Mouse (Mus musculus): ENCODE measurements around the gene Fam117b. TPM values are rescaled to one million over a fixed set of nuclear protein-coding genes. Genes with fewer than 3 reads are reported as not detected.

Gene Fam117b
- polyA plus RNA-seq, 1 experiment = 5.8 TPM

DNA sequence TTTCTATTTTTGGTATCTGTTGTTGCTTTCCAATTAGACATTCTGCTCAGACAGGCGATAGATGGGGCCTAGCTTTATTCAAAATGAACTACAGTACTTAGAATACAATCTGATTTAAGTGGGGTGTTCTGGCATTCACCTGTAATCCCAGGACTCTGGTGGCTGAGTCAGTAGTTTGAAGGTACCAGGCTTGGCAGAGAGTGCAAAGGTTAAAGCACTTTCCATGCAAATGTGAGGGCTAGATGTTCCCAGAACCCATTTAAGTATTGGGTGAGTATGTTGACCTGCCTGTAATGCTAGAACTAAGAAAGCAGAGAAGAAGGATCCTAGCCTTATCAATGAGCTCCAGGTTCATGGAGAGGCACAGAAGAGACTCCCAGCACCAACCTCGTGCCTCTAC, 6.9 kb upstream of the Fam117b start:
- TF ChIP-seq MAX (IDR thresholded peaks at IDR 0.05) (no peak), CTCF (IDR thresholded peaks at IDR 0.05; ENCODE audit: control insufficient read depth, insufficient read depth, insufficient read length) (no peak), MYOG (IDR thresholded peaks at IDR 0.05; ENCODE audit: control insufficient read depth, extremely low read depth, insufficient read length) (no peak), MYOD1 (IDR thresholded peaks at IDR 0.05; ENCODE audit: control insufficient read depth, insufficient read length, low read depth) (no peak), CEBPB (IDR thresholded peaks at IDR 0.05; ENCODE audit: low read depth) (no peak), USF1 (IDR thresholded peaks at IDR 0.05; ENCODE audit: low read depth) (no peak), FOSL1 (IDR thresholded peaks at IDR 0.05; ENCODE audit: insufficient read depth, low read length, poor library complexity, severe bottlenecking) (no peak)
- Histone ChIP-seq H3K79me2 (ENCODE audit: control insufficient read depth, insufficient read depth) (no peaks in the 10 kb centered on the region), H3ac (ENCODE audit: control insufficient read depth, insufficient read length, low read depth) (no peak overlapping the region), H3K36me3 (ENCODE audit: control insufficient read depth, insufficient read depth) (no peaks in the 10 kb centered on the region), H3K27me3 (ENCODE audit: control insufficient read depth, insufficient read depth, insufficient read length) (no peaks in the 10 kb centered on the region), H3K79me3 (ENCODE audit: low read depth) (no peaks in the 10 kb centered on the region), H3K4me3 (ENCODE audit: insufficient read depth, poor library complexity, severe bottlenecking) (no peak overlapping the region)

DNA sequence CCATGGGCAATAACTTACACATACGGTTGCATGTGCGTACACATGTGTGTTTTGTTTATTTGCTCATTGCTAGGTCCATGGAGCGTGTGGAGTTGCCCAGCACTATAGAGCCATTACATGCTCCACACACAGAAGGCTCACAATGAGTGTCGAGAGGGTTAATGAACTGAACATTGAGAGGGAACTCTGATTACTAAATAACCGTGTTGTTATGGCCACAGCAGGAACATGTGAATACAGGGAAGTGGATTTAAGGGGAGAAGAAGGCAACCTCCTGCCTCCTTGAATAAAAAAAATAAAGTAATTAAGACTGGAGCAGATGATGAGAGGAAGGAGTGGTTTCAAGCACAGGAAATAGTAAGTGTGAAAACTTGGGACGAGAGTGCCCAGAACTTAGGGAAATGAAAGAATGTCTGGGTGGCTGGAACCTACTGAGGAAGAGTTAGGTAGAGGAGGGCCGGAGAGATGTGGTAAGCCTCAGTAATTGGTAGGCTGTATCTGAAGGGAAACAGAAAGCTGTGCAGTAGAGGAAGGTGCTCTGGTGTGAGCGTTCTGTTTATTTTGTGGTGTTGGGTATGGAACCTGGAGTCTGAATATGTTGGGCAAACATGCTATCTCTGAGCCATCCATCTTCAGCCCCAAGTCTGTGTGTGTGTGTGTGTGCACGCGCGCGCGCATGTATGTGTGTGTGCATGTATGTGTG, 5.8 kb upstream of the Fam117b start:
- H3K4me3 ChIP-seq (ENCODE audit: insufficient read depth, poor library complexity, severe bottlenecking) = no peak overlapping the region
- TF ChIP-seq CTCF (IDR thresholded peaks at IDR 0.05; ENCODE audit: control insufficient read depth, insufficient read depth, insufficient read length) = no peak
- TF ChIP-seq MAX (IDR thresholded peaks at IDR 0.05) = no peak

DNA sequence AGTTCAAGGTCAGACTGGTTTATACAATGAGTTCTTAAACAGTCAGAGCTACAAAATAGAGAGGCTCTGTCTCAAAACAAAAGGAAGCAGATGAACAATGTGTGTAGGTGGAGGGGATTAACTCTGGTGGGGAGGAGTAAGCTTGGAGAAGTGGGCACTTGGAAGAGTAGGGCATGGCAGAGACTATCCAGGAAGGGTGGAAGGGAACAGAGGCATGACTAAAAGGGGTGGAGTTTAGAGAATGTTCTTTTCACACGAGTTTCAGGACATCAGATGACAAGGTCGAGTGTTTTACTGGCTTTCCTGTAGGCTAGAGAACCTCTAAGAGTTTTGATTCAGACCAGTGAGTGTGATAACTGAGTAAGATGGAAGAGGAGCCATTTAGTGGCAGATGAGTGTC, 5.1 kb upstream of the Fam117b start:
- Histone ChIP-seq H3K36me3 (ENCODE audit: control insufficient read depth, insufficient read depth) (no peaks in the 10 kb centered on the region), H3K79me3 (ENCODE audit: low read depth) (no peaks in the 10 kb centered on the region), H3K79me2 (ENCODE audit: control insufficient read depth, insufficient read depth) (no peaks in the 10 kb centered on the region), H3K27me3 (ENCODE audit: control insufficient read depth, insufficient read depth, insufficient read length) (no peaks in the 10 kb centered on the region), H3ac (ENCODE audit: control insufficient read depth, insufficient read length, low read depth) (no peak overlapping the region), H3K4me3 (ENCODE audit: insufficient read depth, poor library complexity, severe bottlenecking) (no peak overlapping the region)
- no peak for TF ChIP-seq CTCF (IDR thresholded peaks at IDR 0.05; ENCODE audit: control insufficient read depth, insufficient read depth, insufficient read length)
- TF ChIP-seq MYOG (IDR thresholded peaks at IDR 0.05; ENCODE audit: control insufficient read depth, extremely low read depth, insufficient read length) = no peak
- TF ChIP-seq MAX (IDR thresholded peaks at IDR 0.05) = no peak
- TF ChIP-seq CEBPB (IDR thresholded peaks at IDR 0.05; ENCODE audit: low read depth) = no peak
- no peak for TF ChIP-seq USF1 (IDR thresholded peaks at IDR 0.05; ENCODE audit: low read depth)
- no peak for TF ChIP-seq MYOD1 (IDR thresholded peaks at IDR 0.05; ENCODE audit: control insufficient read depth, insufficient read length, low read depth)
- TF ChIP-seq FOSL1 (IDR thresholded peaks at IDR 0.05; ENCODE audit: insufficient read depth, low read length, poor library complexity, severe bottlenecking) = no peak

More for the DNA sequence above, 5.8 kb upstream of the Fam117b start:
- Histone ChIP-seq H3K79me3 (ENCODE audit: low read depth) (no peaks in the 10 kb centered on the region), H3K36me3 (ENCODE audit: control insufficient read depth, insufficient read depth) (no peaks in the 10 kb centered on the region), H3ac (ENCODE audit: control insufficient read depth, insufficient read length, low read depth) (no peak overlapping the region), H3K79me2 (ENCODE audit: control insufficient read depth, insufficient read depth) (no peaks in the 10 kb centered on the region), H3K27me3 (ENCODE audit: control insufficient read depth, insufficient read depth, insufficient read length) (no peaks in the 10 kb centered on the region)

DNA sequence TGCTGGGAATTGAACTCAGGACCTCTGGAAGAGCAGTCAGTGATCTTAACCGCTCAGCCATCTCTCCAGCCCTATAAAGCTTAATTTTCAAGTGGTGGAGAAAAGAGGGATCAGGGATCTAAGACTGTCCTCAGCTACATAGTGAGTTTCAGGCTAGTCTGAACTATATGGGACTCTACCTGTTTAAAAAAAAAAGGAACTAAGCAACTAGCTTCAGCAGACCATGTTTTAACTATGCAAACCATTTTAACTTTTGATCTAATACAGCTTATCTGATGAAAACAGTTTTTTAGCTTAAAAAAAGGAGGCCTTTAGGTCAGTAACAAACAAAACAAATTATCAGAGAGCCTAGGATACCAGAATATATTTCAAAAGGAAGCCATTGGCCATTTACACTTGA, 1.9 kb upstream of the Fam117b start:
- TF ChIP-seq MAX (IDR thresholded peaks at IDR 0.05) (no peak), MYOD1 (IDR thresholded peaks at IDR 0.05; ENCODE audit: control insufficient read depth, insufficient read length, low read depth) (no peak), CTCF (IDR thresholded peaks at IDR 0.05; ENCODE audit: control insufficient read depth, insufficient read depth, insufficient read length) (no peak), FOSL1 (IDR thresholded peaks at IDR 0.05; ENCODE audit: insufficient read depth, low read length, poor library complexity, severe bottlenecking) (no peak), USF1 (IDR thresholded peaks at IDR 0.05; ENCODE audit: low read depth) (no peak), CEBPB (IDR thresholded peaks at IDR 0.05; ENCODE audit: low read depth) (no peak), MYOG (IDR thresholded peaks at IDR 0.05; ENCODE audit: control insufficient read depth, extremely low read depth, insufficient read length) (no peak)
- Histone ChIP-seq H3K79me3 (ENCODE audit: low read depth) (peaks cover 15% of the 10 kb centered on the region), H3ac (ENCODE audit: control insufficient read depth, insufficient read length, low read depth) (no peak overlapping the region), H3K36me3 (ENCODE audit: control insufficient read depth, insufficient read depth) (no peaks in the 10 kb centered on the region), H3K4me3 (ENCODE audit: insufficient read depth, poor library complexity, severe bottlenecking) (no peak overlapping the region), H3K79me2 (ENCODE audit: control insufficient read depth, insufficient read depth) (peaks cover 27% of the 10 kb centered on the region), H3K27me3 (ENCODE audit: control insufficient read depth, insufficient read depth, insufficient read length) (no peaks in the 10 kb centered on the region)

DNA sequence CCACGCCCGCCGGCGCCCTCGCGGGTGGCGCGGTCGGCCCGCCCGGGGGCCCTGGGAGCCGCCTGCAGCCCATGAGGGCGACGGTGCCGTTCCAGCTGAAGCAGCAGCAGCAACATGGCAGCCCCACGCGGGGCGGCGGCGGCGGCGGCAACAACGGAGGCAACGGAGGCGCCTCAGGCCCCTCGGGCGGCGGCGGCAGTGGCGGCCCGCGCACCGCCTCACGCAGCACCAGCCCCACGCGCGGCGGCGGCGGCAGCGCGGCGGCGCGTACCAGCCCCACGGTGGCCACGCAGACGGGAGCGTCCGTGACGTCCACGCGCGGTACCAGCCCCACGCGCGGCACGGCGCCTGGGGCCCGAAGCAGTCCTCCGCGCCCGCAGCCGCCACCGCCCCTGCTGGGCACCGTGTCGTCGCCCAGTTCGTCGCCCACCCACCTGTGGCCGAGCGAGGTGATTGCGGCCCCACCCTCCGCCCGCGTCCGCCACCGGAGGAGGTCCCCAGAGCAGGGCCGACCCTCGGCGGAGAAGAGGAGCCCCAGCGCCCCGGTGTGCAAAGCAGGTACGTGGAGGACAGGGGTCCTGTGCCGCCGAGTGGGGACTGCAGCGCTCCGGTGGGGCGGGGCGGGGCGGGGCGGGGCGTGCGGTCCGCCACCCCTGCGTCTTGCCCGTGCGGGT, 526 bp downstream of the Fam117b start:
- peaks cover 23% of the 10 kb centered on the region for H3K79me3 ChIP-seq (ENCODE audit: low read depth)
- H3K27me3 ChIP-seq (ENCODE audit: control insufficient read depth, insufficient read depth, insufficient read length) = no peaks in the 10 kb centered on the region
- peaks cover 51% of the 10 kb centered on the region for H3K79me2 ChIP-seq (ENCODE audit: control insufficient read depth, insufficient read depth)
- TF ChIP-seq FOSL1 (IDR thresholded peaks at IDR 0.05; ENCODE audit: insufficient read depth, low read length, poor library complexity, severe bottlenecking) (no peak), MYOG (IDR thresholded peaks at IDR 0.05; ENCODE audit: control insufficient read depth, extremely low read depth, insufficient read length) (no peak), MAX (IDR thresholded peaks at IDR 0.05) (no peak), CTCF (IDR thresholded peaks at IDR 0.05; ENCODE audit: control insufficient read depth, insufficient read depth, insufficient read length) (no peak), USF1 (IDR thresholded peaks at IDR 0.05; ENCODE audit: low read depth) (no peak), MYOD1 (IDR thresholded peaks at IDR 0.05; ENCODE audit: control insufficient read depth, insufficient read length, low read depth) (no peak), CEBPB (IDR thresholded peaks at IDR 0.05; ENCODE audit: low read depth) (no peak)
- H3K4me3 ChIP-seq (ENCODE audit: insufficient read depth, poor library complexity, severe bottlenecking) = peak overlapping the region; percentile 78
- H3ac ChIP-seq (ENCODE audit: control insufficient read depth, insufficient read length, low read depth) = peak overlapping the region; percentile 94
- H3K36me3 ChIP-seq (ENCODE audit: control insufficient read depth, insufficient read depth) = no peaks in the 10 kb centered on the region

Data from C2C12 (cell line).